Mouse (Mus musculus): ENCODE results near the gene Gbgt1. TPM values are rescaled to one million over a fixed set of nuclear protein-coding genes. Genes with fewer than 3 reads are reported as not detected.
A peak's percentile ranks its signal among the peaks of the same experiment; 100 is the strongest.

The Gbgt1 gene
- total RNA-seq, 1 experiment from 2014 or later, result not detected

GRCm38 (mm10) chr2:28539206-28539605, 42.5 kb downstream of the Gbgt1 start:
- ATAC-seq (ENCODE audit: extremely low read depth, insufficient number of reproducible peaks, low FRiP score, poor library complexity, severe bottlenecking), result no peak

GRCm38 (mm10) chr2:28539949-28540348, 43.3 kb downstream of the Gbgt1 start:
- peak; percentile 88 for ATAC-seq (ENCODE audit: extremely low read depth, insufficient number of reproducible peaks, low FRiP score, poor library complexity, severe bottlenecking)

- ATAC-seq (ENCODE audit: extremely low read depth, insufficient number of reproducible peaks, low FRiP score, poor library complexity, severe bottlenecking), result no peak
Observed at GRCm38 (mm10) chr2:28540587-28541227, 44.0 kb downstream of the Gbgt1 start.

- no peak for ATAC-seq (ENCODE audit: extremely low read depth, insufficient number of reproducible peaks, low FRiP score, poor library complexity, severe bottlenecking)
Observed at GRCm38 (mm10) chr2:28543894-28544293, 47.2 kb downstream of the Gbgt1 start.

GRCm38 (mm10) chr2:28545976-28546375, 49.3 kb downstream of the Gbgt1 start:
- no peak for ATAC-seq (ENCODE audit: extremely low read depth, insufficient number of reproducible peaks, low FRiP score, poor library complexity, severe bottlenecking)

- ATAC-seq (ENCODE audit: extremely low read depth, insufficient number of reproducible peaks, low FRiP score, poor library complexity, severe bottlenecking), result no peak
Observed at GRCm38 (mm10) chr2:28546560-28546959, 49.9 kb downstream of the Gbgt1 start.

- ATAC-seq (ENCODE audit: extremely low read depth, insufficient number of reproducible peaks, low FRiP score, poor library complexity, severe bottlenecking), result peak; percentile 76
Observed at GRCm38 (mm10) chr2:28547237-28548172, 50.8 kb downstream of the Gbgt1 start.

GRCm38 (mm10) chr2:28549157-28549556, 52.5 kb downstream of the Gbgt1 start:
- no peak for ATAC-seq (ENCODE audit: extremely low read depth, insufficient number of reproducible peaks, low FRiP score, poor library complexity, severe bottlenecking)

- ATAC-seq (ENCODE audit: extremely low read depth, insufficient number of reproducible peaks, low FRiP score, poor library complexity, severe bottlenecking), result no peak
Observed at GRCm38 (mm10) chr2:28552301-28552700, 55.6 kb downstream of the Gbgt1 start.

Other genes starting within 250 kb of the Gbgt1 start
- gene Ppp1r26, start 50.1 kb upstream of the Gbgt1 start, total RNA-seq (2017), result not detected in 2 replicates
- not detected in 2 replicates for gene 1700007K13Rik, start 30.6 kb upstream of the Gbgt1 start, total RNA-seq (2017)
- gene Mrps2, start 28.8 kb upstream of the Gbgt1 start, total RNA-seq (2017), result 6.8 and 10.7 TPM in 2 replicates
- not detected in 2 replicates for gene Gm10134, start 9.2 kb downstream of the Gbgt1 start, total RNA-seq (2017)
- gene Ralgds, start 16.2 kb downstream of the Gbgt1 start, total RNA-seq (2017), result 38.8 and 45.3 TPM in 2 replicates
- gene Cel, start 66.5 kb downstream of the Gbgt1 start, total RNA-seq (2017), result not detected in 2 replicates
- 9.5 and 10.4 TPM in 2 replicates for gene Gtf3c5, start 86.9 kb downstream of the Gbgt1 start, total RNA-seq (2017)
- gene Gfi1b, start 125.1 kb downstream of the Gbgt1 start, total RNA-seq (2017), result 0.35 and 0.98 TPM in 2 replicates
- gene Tsc1, start 144.3 kb downstream of the Gbgt1 start, total RNA-seq (2017), result 32.5 and 32.9 TPM in 2 replicates
- gene Spaca9, start 202.8 kb downstream of the Gbgt1 start, total RNA-seq (2017), result 0.98 TPM in 1 of 2 replicates, not detected in the other
- 1.4 TPM in 1 of 2 replicates, not detected in the other for gene Ak8, start 203.3 kb downstream of the Gbgt1 start, total RNA-seq (2017)